Mouse (Mus musculus): ENCODE results near the gene Rhno1. TPM values are rescaled to one million over a fixed set of nuclear protein-coding genes. Genes with fewer than 3 reads are reported as not detected.

Rhno1 gene
- polyA plus RNA-seq, 1 experiment from 2014 or later = 175 TPM

GRCm38 (mm10) chr6:128354140-128354539 lies 8.6 kb downstream of the Rhno1 start:
- ATAC-seq (ENCODE audit: insufficient read depth, low FRiP score, low TSS enrichment) = no peak
- H3K27ac ChIP-seq (ENCODE audit: low read depth, low read length) = no peak overlapping the region
- no peak overlapping the region for H3K4me3 ChIP-seq (ENCODE audit: low read depth, low read length)
- H3K9ac ChIP-seq (ENCODE audit: low read length) = no peak overlapping the region
- peaks cover 9% of the 10 kb centered on the region; the same call in 1 of the 2 replicates for H3K4me1 ChIP-seq (ENCODE audit: control insufficient read depth, insufficient read depth, low read length)
- no peaks in the 10 kb centered on the region for H3K9me3 ChIP-seq (ENCODE audit: control insufficient read depth, low read length)
- WGBS = 75% methylated on average over 3 of the region's 3 CpGs
- H3K4me2 ChIP-seq (ENCODE audit: low read depth) = no peak overlapping the region; the same call in 1 of the 2 replicates
- no peaks in the 10 kb centered on the region for H3K27me3 ChIP-seq (ENCODE audit: control insufficient read depth, insufficient read depth, low read length)
- DNase-seq (ENCODE audit: low spot score) = no peak
- H3K36me3 ChIP-seq (ENCODE audit: control insufficient read depth, insufficient read depth, low read length) = no peaks in the 10 kb centered on the region

- no peak overlapping the region for H3K4me3 ChIP-seq (ENCODE audit: low read depth, low read length)
- WGBS = 46% methylated on average over 7 of the region's 7 CpGs
- peaks cover 2% of the 10 kb centered on the region; the same call in 1 of the 2 replicates for H3K4me1 ChIP-seq (ENCODE audit: control insufficient read depth, insufficient read depth, low read length)
- H3K4me2 ChIP-seq (ENCODE audit: low read depth) = no peak overlapping the region
- no peak for DNase-seq (ENCODE audit: low spot score)
- H3K27ac ChIP-seq (ENCODE audit: low read depth, low read length) = no peak overlapping the region
- ATAC-seq (ENCODE audit: insufficient read depth, low FRiP score, low TSS enrichment) = no peak
- no peaks in the 10 kb centered on the region for H3K27me3 ChIP-seq (ENCODE audit: control insufficient read depth, insufficient read depth, low read length)
- H3K9me3 ChIP-seq (ENCODE audit: control insufficient read depth, low read length) = no peaks in the 10 kb centered on the region
- H3K36me3 ChIP-seq (ENCODE audit: control insufficient read depth, insufficient read depth, low read length) = no peaks in the 10 kb centered on the region
- H3K9ac ChIP-seq (ENCODE audit: low read length) = no peak overlapping the region
Measured at GRCm38 (mm10) chr6:128349711-128350110, 13.0 kb downstream of the Rhno1 start.

GRCm38 (mm10) chr6:128346782-128347181 lies 15.9 kb downstream of the Rhno1 start:
- no peaks in the 10 kb centered on the region for H3K4me1 ChIP-seq (ENCODE audit: control insufficient read depth, insufficient read depth, low read length)
- no peaks in the 10 kb centered on the region for H3K9me3 ChIP-seq (ENCODE audit: control insufficient read depth, low read length)
- H3K4me3 ChIP-seq (ENCODE audit: low read depth, low read length) = no peak overlapping the region
- no peak for ATAC-seq (ENCODE audit: insufficient read depth, low FRiP score, low TSS enrichment)
- 90% methylated on average over 6 of the region's 6 CpGs for WGBS
- H3K4me2 ChIP-seq (ENCODE audit: low read depth) = no peak overlapping the region
- no peaks in the 10 kb centered on the region for H3K36me3 ChIP-seq (ENCODE audit: control insufficient read depth, insufficient read depth, low read length)
- H3K27me3 ChIP-seq (ENCODE audit: control insufficient read depth, insufficient read depth, low read length) = no peaks in the 10 kb centered on the region
- no peak for DNase-seq (ENCODE audit: low spot score)
- H3K27ac ChIP-seq (ENCODE audit: low read depth, low read length) = no peak overlapping the region
- H3K9ac ChIP-seq (ENCODE audit: low read length) = no peak overlapping the region

- Histone ChIP-seq H3K36me3 (ENCODE audit: control insufficient read depth, insufficient read depth, low read length) (no peaks in the 10 kb centered on the region), H3K9ac (ENCODE audit: low read length) (no peak overlapping the region), H3K27ac (ENCODE audit: low read depth, low read length) (no peak overlapping the region), H3K4me3 (ENCODE audit: low read depth, low read length) (no peak overlapping the region), H3K4me2 (ENCODE audit: low read depth) (no peak overlapping the region), H3K9me3 (ENCODE audit: control insufficient read depth, low read length) (no peaks in the 10 kb centered on the region), H3K4me1 (ENCODE audit: control insufficient read depth, insufficient read depth, low read length) (no peaks in the 10 kb centered on the region), H3K27me3 (ENCODE audit: control insufficient read depth, insufficient read depth, low read length) (no peaks in the 10 kb centered on the region)
- DNase-seq (ENCODE audit: low spot score) (no peak), ATAC-seq (ENCODE audit: insufficient read depth, low FRiP score, low TSS enrichment) (no peak)
- 94% methylated on average over 10 of the region's 10 CpGs for WGBS
Measured at GRCm38 (mm10) chr6:128345623-128346022, 17.1 kb downstream of the Rhno1 start.

GRCm38 (mm10) chr6:128341956-128342723 lies 20.6 kb downstream of the Rhno1 start:
- H3K4me2 ChIP-seq (ENCODE audit: low read depth) = no peak overlapping the region
- no peak for ATAC-seq (ENCODE audit: insufficient read depth, low FRiP score, low TSS enrichment)
- no peaks in the 10 kb centered on the region for H3K36me3 ChIP-seq (ENCODE audit: control insufficient read depth, insufficient read depth, low read length)
- H3K4me3 ChIP-seq (ENCODE audit: low read depth, low read length) = no peak overlapping the region
- H3K9me3 ChIP-seq (ENCODE audit: control insufficient read depth, low read length) = no peaks in the 10 kb centered on the region
- H3K4me1 ChIP-seq (ENCODE audit: control insufficient read depth, insufficient read depth, low read length) = no peaks in the 10 kb centered on the region
- WGBS = 94% methylated on average over 11 of the region's 11 CpGs
- no peak overlapping the region for H3K27ac ChIP-seq (ENCODE audit: low read depth, low read length)
- no peak for DNase-seq (ENCODE audit: low spot score)
- H3K9ac ChIP-seq (ENCODE audit: low read length) = no peak overlapping the region
- no peaks in the 10 kb centered on the region for H3K27me3 ChIP-seq (ENCODE audit: control insufficient read depth, insufficient read depth, low read length)

- H3K36me3 ChIP-seq (ENCODE audit: control insufficient read depth, insufficient read depth, low read length) = no peaks in the 10 kb centered on the region
- WGBS = 46% methylated on average over 5 of the region's 5 CpGs
- H3K27ac ChIP-seq (ENCODE audit: low read depth, low read length) = no peak overlapping the region
Measured at GRCm38 (mm10) chr6:128338876-128339275, 23.8 kb downstream of the Rhno1 start.

GRCm38 (mm10) chr6:128337467-128337866 lies 25.2 kb downstream of the Rhno1 start:
- DNase-seq (ENCODE audit: low spot score) (no peak), ATAC-seq (ENCODE audit: insufficient read depth, low FRiP score, low TSS enrichment) (no peak)
- 83% methylated on average over 7 of the region's 7 CpGs for WGBS
- no peaks in the 10 kb centered on the region for H3K9me3 ChIP-seq (ENCODE audit: control insufficient read depth, low read length)
- H3K4me1 ChIP-seq (ENCODE audit: control insufficient read depth, insufficient read depth, low read length) = no peaks in the 10 kb centered on the region
- no peaks in the 10 kb centered on the region for H3K27me3 ChIP-seq (ENCODE audit: control insufficient read depth, insufficient read depth, low read length)
- H3K27ac ChIP-seq (ENCODE audit: low read depth, low read length) = no peak overlapping the region
- H3K4me2 ChIP-seq (ENCODE audit: low read depth) = no peak overlapping the region
- H3K9ac ChIP-seq (ENCODE audit: low read length) = no peak overlapping the region
- H3K36me3 ChIP-seq (ENCODE audit: control insufficient read depth, insufficient read depth, low read length) = no peaks in the 10 kb centered on the region
- no peak overlapping the region for H3K4me3 ChIP-seq (ENCODE audit: low read depth, low read length)

More at GRCm38 (mm10) chr6:128338876-128339275, 23.8 kb downstream of the Rhno1 start:
- H3K4me2 ChIP-seq (ENCODE audit: low read depth) = no peak overlapping the region
- H3K4me1 ChIP-seq (ENCODE audit: control insufficient read depth, insufficient read depth, low read length) = no peaks in the 10 kb centered on the region
- no peak overlapping the region for H3K4me3 ChIP-seq (ENCODE audit: low read depth, low read length)
- H3K27me3 ChIP-seq (ENCODE audit: control insufficient read depth, insufficient read depth, low read length) = no peaks in the 10 kb centered on the region
- ATAC-seq (ENCODE audit: insufficient read depth, low FRiP score, low TSS enrichment) (no peak), DNase-seq (ENCODE audit: low spot score) (no peak)
- no peaks in the 10 kb centered on the region for H3K9me3 ChIP-seq (ENCODE audit: control insufficient read depth, low read length)
- no peak overlapping the region for H3K9ac ChIP-seq (ENCODE audit: low read length)

GRCm38 (mm10) chr6:128334397-128335124 lies 28.1 kb downstream of the Rhno1 start:
- ATAC-seq (ENCODE audit: insufficient read depth, low FRiP score, low TSS enrichment) = peak; percentile 86
- 29% methylated on average over 12 of the region's 12 CpGs for WGBS
- Histone ChIP-seq H3K27ac (ENCODE audit: low read depth, low read length) (no peak overlapping the region), H3K9me3 (ENCODE audit: control insufficient read depth, low read length) (no peaks in the 10 kb centered on the region), H3K4me1 (ENCODE audit: control insufficient read depth, insufficient read depth, low read length) (no peaks in the 10 kb centered on the region), H3K9ac (ENCODE audit: low read length) (no peak overlapping the region), H3K4me2 (ENCODE audit: low read depth) (no peak overlapping the region), H3K4me3 (ENCODE audit: low read depth, low read length) (no peak overlapping the region), H3K36me3 (ENCODE audit: control insufficient read depth, insufficient read depth, low read length) (peaks cover 5% of the 10 kb centered on the region; the same call in 1 of the 2 replicates), H3K27me3 (ENCODE audit: control insufficient read depth, insufficient read depth, low read length) (no peaks in the 10 kb centered on the region)
- DNase-seq (ENCODE audit: low spot score) = peak; percentile 82
